Mouse (Mus musculus): ENCODE measurements around the gene Syvn1. TPM values are rescaled to one million over a fixed set of nuclear protein-coding genes. Genes with fewer than 3 reads are reported as not detected.

The Syvn1 gene
- polyA plus RNA-seq, 1 experiment from 2014 or later: 25.0 TPM

- Histone ChIP-seq H3K9ac (ENCODE audit: low read depth, low read length) (no peak overlapping the region), H3K9me3 (replicated peaks; ENCODE audit: low read length) (no peaks in the 10 kb centered on the region), H3K4me1 (replicated peaks; ENCODE audit: insufficient read depth, low read length) (no peaks in the 10 kb centered on the region), H3K4me2 (ENCODE audit: low read length) (no peak overlapping the region), H3K36me3 (ENCODE audit: insufficient read depth, low read length) (no peaks in the 10 kb centered on the region), H3K4me3 (replicated peaks; ENCODE audit: low read depth, low read length) (no peak overlapping the region), H3K27ac (no peak overlapping the region), H3K27me3 (ENCODE audit: insufficient read depth, low read length) (no peaks in the 10 kb centered on the region)
- 58% methylated on average over 6 of the region's 6 CpGs for WGBS
- no peak for TF ChIP-seq CTCF (IDR thresholded peaks at IDR 0.05; ENCODE audit: low read depth)
- no peak for DNase-seq (ENCODE audit: low spot score)
- no peak for ATAC-seq (replicated peaks; ENCODE audit: low FRiP score, low read depth)
Measured at GRCm38 (mm10) chr19:6101186-6101585, 54.8 kb downstream of the Syvn1 start.

GRCm38 (mm10) chr19:6102169-6102853 is 55.9 kb downstream of the Syvn1 start:
- Histone ChIP-seq H3K4me2 (ENCODE audit: low read length) (no peak overlapping the region), H3K27ac (no peak overlapping the region), H3K4me3 (replicated peaks; ENCODE audit: low read depth, low read length) (no peak overlapping the region), H3K9me3 (replicated peaks; ENCODE audit: low read length) (no peaks in the 10 kb centered on the region), H3K27me3 (ENCODE audit: insufficient read depth, low read length) (no peaks in the 10 kb centered on the region), H3K9ac (ENCODE audit: low read depth, low read length) (no peak overlapping the region), H3K4me1 (replicated peaks; ENCODE audit: insufficient read depth, low read length) (no peaks in the 10 kb centered on the region), H3K36me3 (ENCODE audit: insufficient read depth, low read length) (no peaks in the 10 kb centered on the region)
- TF ChIP-seq CTCF (IDR thresholded peaks at IDR 0.05; ENCODE audit: low read depth): no peak
- WGBS: 75% methylated on average over 6 of the region's 6 CpGs
- no peak for ATAC-seq (replicated peaks; ENCODE audit: low FRiP score, low read depth)
- DNase-seq (ENCODE audit: low spot score): no peak

Small RNAs within 50 kb of the gene (microRNA-seq; reads per million reads assigned to microRNA genes)
- 1.2 reads per million for gene Mir6988

Other genes starting within 250 kb of the Syvn1 start
- 31.6 and 35.9 TPM in 2 replicates for gene Frmd8, start 171.3 kb upstream of the Syvn1 start, polyA plus RNA-seq (2015; fragmentation: Nextera tagmentation; extraction: Ambion mirVana)
- gene Slc25a45, start 168.8 kb upstream of the Syvn1 start, polyA plus RNA-seq (2015; fragmentation: Nextera tagmentation; extraction: Ambion mirVana): 19.9 and 24.5 TPM in 2 replicates
- 2.9 and 3.6 TPM in 2 replicates for gene Tigd3, start 152.4 kb upstream of the Syvn1 start, polyA plus RNA-seq (2015; fragmentation: Nextera tagmentation; extraction: Ambion mirVana)
- 108 and 109 TPM in 2 replicates for gene Dpf2, start 133.6 kb upstream of the Syvn1 start, polyA plus RNA-seq (2015; fragmentation: Nextera tagmentation; extraction: Ambion mirVana)
- gene Cdc42ep2, start 121.8 kb upstream of the Syvn1 start, polyA plus RNA-seq (2015; fragmentation: Nextera tagmentation; extraction: Ambion mirVana): 13.2 and 14.2 TPM in 2 replicates
- 39.8 and 40.6 TPM in 2 replicates for gene Pola2, start 82.4 kb upstream of the Syvn1 start, polyA plus RNA-seq (2015; fragmentation: Nextera tagmentation; extraction: Ambion mirVana)
- not detected in 2 replicates for gene Slc22a20, start 60.4 kb upstream of the Syvn1 start, polyA plus RNA-seq (2015; fragmentation: Nextera tagmentation; extraction: Ambion mirVana)
- 12.9 and 13.5 TPM in 2 replicates for gene Capn1, start 30.7 kb upstream of the Syvn1 start, polyA plus RNA-seq (2015; fragmentation: Nextera tagmentation; extraction: Ambion mirVana)
- gene Mrpl49, start 11.2 kb downstream of the Syvn1 start, polyA plus RNA-seq (2015; fragmentation: Nextera tagmentation; extraction: Ambion mirVana): 66.2 and 69.0 TPM in 2 replicates
- gene Fau, start 11.3 kb downstream of the Syvn1 start, polyA plus RNA-seq (2015; fragmentation: Nextera tagmentation; extraction: Ambion mirVana): 940 and 1,050 TPM in 2 replicates
- gene Znhit2, start 14.6 kb downstream of the Syvn1 start, polyA plus RNA-seq (2015; fragmentation: Nextera tagmentation; extraction: Ambion mirVana): 42.3 and 47.6 TPM in 2 replicates
- gene Tm7sf2, start 21.8 kb downstream of the Syvn1 start, polyA plus RNA-seq (2015; fragmentation: Nextera tagmentation; extraction: Ambion mirVana): 17.0 and 19.1 TPM in 2 replicates
- gene Vps51, start 30.7 kb downstream of the Syvn1 start, polyA plus RNA-seq (2015; fragmentation: Nextera tagmentation; extraction: Ambion mirVana): 57.8 and 61.4 TPM in 2 replicates
- not detected in 2 replicates for gene Tmem262, start 33.5 kb downstream of the Syvn1 start, polyA plus RNA-seq (2015; fragmentation: Nextera tagmentation; extraction: Ambion mirVana)
- gene Gm28374, start 35.7 kb downstream of the Syvn1 start, polyA plus RNA-seq (2015; fragmentation: Nextera tagmentation; extraction: Ambion mirVana): 0.70 and 0.84 TPM in 2 replicates
- gene Zfpl1, start 38.4 kb downstream of the Syvn1 start, polyA plus RNA-seq (2015; fragmentation: Nextera tagmentation; extraction: Ambion mirVana): 71.7 and 74.3 TPM in 2 replicates
- 16.1 and 19.4 TPM in 2 replicates for gene Cdca5, start 38.4 kb downstream of the Syvn1 start, polyA plus RNA-seq (2015; fragmentation: Nextera tagmentation; extraction: Ambion mirVana)
- gene AC131692.1, start 47.8 kb downstream of the Syvn1 start, polyA plus RNA-seq (2015; fragmentation: Nextera tagmentation; extraction: Ambion mirVana): 0.17 TPM in 1 of 2 replicates, not detected in the other
- 0.17 TPM in 2 replicates for gene Naaladl1, start 59.2 kb downstream of the Syvn1 start, polyA plus RNA-seq (2015; fragmentation: Nextera tagmentation; extraction: Ambion mirVana)
- 32.0 and 35.9 TPM in 2 replicates for gene Sac3d1, start 72.1 kb downstream of the Syvn1 start, polyA plus RNA-seq (2015; fragmentation: Nextera tagmentation; extraction: Ambion mirVana)
- 26.5 and 30.0 TPM in 2 replicates for gene Snx15, start 81.7 kb downstream of the Syvn1 start, polyA plus RNA-seq (2015; fragmentation: Nextera tagmentation; extraction: Ambion mirVana)
- gene Batf2, start 94.4 kb downstream of the Syvn1 start, polyA plus RNA-seq (2015; fragmentation: Nextera tagmentation; extraction: Ambion mirVana): 0.38 and 0.49 TPM in 2 replicates
- gene Arl2, start 95.0 kb downstream of the Syvn1 start, polyA plus RNA-seq (2015; fragmentation: Nextera tagmentation; extraction: Ambion mirVana): 96.1 and 103 TPM in 2 replicates
- gene Majin, start 137.8 kb downstream of the Syvn1 start, polyA plus RNA-seq (2015; fragmentation: Nextera tagmentation; extraction: Ambion mirVana): not detected in 2 replicates
- gene Gpha2, start 179.8 kb downstream of the Syvn1 start, polyA plus RNA-seq (2015; fragmentation: Nextera tagmentation; extraction: Ambion mirVana): 1.6 and 2.1 TPM in 2 replicates
- gene Ppp2r5b, start 189.3 kb downstream of the Syvn1 start, polyA plus RNA-seq (2015; fragmentation: Nextera tagmentation; extraction: Ambion mirVana): 19.9 and 20.4 TPM in 2 replicates
- 7.0 and 7.8 TPM in 2 replicates for gene Atg2a, start 195.1 kb downstream of the Syvn1 start, polyA plus RNA-seq (2015; fragmentation: Nextera tagmentation; extraction: Ambion mirVana)
- 64.2 and 73.4 TPM in 2 replicates for gene Ehd1, start 230.1 kb downstream of the Syvn1 start, polyA plus RNA-seq (2015; fragmentation: Nextera tagmentation; extraction: Ambion mirVana)